Mouse (Mus musculus) T-helper 17 cell (primary cell): Measurements from ENCODE around the gene Capn15.

Experiments
- in situ Hi-C, 2 experiments: fragments of 300-600 bp; cut with MboI, MseI; formaldehyde crosslinking; loops; 1 replicate in 1 of 2; 2 replicates in 1 of 2; pipeline ENCODE4 v1.15.1; 2025; ENCODE audit warnings: high pct_unique_total_duplicates in 2 of 2

The Capn15 gene

GRCm38 (mm10) chr17:25922120-25922519, 63.5 kb downstream of the Capn15 start:
- in situ Hi-C loops, result loop anchor here in 1 of 2 experiments (25.0 kb wide), 1 partner anchor 1460 kb away; the partner anchor contains the start of genes Bricd5, E4f1 and Pgp

GRCm38 (mm10) chr17:25919786-25920642, 65.6 kb downstream of the Capn15 start:
- in situ Hi-C loops, result loop anchor here in 1 of 2 experiments (25.0 kb wide), 1 partner anchor 1458 kb away; the partner anchor contains the start of genes Bricd5, E4f1 and Pgp

- in situ Hi-C loops, result loop anchor here in 1 of 2 experiments (25.0 kb wide), 1 partner anchor 1457 kb away; the partner anchor contains the start of genes Bricd5, E4f1 and Pgp
Measured at GRCm38 (mm10) chr17:25919144-25919785, 66.3 kb downstream of the Capn15 start, which contains the start of gene Rab40c. Gene Rab40c (minus strand): TSS chr17:25919727.

GRCm38 (mm10) chr17:25918037-25918750, 67.4 kb downstream of the Capn15 start:
- in situ Hi-C loops, result loop anchor here in 1 of 2 experiments (25.0 kb wide), 1 partner anchor 1456 kb away; the partner anchor contains the start of genes Bricd5, E4f1 and Pgp

DNA sequence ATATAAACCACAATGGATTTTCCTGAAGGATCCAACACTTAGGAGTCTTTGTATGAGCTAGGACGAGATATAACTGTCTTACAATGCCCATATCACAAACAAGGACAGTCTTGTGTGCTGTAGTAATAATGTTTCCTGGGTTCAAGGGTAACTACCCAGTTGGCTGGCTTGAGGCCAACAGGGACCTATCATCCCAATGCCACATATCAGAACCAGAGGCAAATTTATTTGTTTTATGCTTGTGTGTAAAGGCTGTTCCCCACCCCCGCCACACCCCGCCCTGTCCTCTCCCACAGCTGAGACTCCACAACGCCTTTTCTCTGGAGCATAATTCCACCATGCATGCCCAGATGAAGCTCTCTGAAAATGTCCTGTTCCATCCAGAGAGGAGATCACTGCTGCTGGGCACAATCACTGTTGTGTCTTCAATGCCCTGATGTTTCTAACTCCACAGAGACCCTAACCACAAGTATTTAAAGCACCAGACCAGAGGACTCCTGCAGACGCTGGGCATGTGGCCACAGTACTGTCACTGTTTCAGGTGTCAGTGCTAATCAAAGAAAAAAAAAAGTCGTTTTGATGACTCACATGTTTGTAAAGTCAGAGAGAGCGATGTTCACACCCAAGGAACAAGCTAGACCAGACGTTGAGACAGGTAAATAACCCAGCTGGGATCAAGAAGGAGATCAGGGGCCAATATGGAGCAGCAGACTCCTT, 68.5 kb downstream of the Capn15 start:
- in situ Hi-C loops, result loop anchor here in 1 of 2 experiments (25.0 kb wide), 1 partner anchor 1455 kb away; the partner anchor contains the start of genes Bricd5, E4f1 and Pgp

DNA sequence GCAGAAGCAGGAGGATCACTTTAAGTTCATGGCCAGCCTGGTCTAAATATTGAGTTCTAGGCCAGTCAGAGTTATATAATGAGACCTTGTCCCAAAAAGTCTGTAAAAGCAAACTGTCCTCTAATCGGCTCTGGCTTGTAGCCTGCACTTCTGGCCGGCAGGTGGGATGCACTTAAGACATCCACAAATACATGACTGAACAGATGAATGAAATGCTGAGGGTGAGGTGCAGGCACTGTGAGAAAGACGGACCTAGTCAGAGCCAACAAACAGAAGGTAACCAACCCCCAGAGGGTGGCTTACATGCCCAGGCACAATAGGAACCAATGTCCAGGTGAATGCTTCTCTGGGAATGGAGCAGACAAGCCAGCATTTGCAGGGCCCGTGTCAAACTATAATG, 71.3 kb downstream of the Capn15 start:
- in situ Hi-C loops, result loop anchor here in 1 of 2 experiments (25.0 kb wide), 1 partner anchor 1452 kb away; the partner anchor contains the start of genes Bricd5, E4f1 and Pgp

DNA sequence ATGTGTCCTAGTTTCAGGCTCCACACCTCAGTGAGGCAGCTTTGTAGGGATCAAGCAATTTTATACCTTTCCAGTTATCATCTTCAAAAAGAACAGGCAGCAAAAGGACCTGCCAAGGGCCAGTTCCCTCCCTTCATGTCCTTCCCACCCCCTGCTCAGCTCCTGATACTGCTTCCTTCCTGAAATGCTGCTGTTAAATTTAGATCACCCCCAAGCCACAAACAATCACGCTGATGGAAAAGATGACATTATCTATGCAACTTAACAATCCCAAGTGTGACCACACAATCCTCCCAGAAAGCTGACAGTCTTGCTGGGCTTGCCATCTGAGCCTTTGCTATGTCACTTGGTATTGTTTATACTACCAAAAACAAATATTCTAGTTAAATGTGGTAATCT, 71.7 kb downstream of the Capn15 start:
- in situ Hi-C loops, result loop anchor here in 1 of 2 experiments (25.0 kb wide), 1 partner anchor 1452 kb away; the partner anchor contains the start of genes Bricd5, E4f1 and Pgp

GRCm38 (mm10) chr17:25913186-25913876, 72.3 kb downstream of the Capn15 start:
- in situ Hi-C loops, result loop anchor here in 1 of 2 experiments (25.0 kb wide), 1 partner anchor 1451 kb away; the partner anchor contains the start of genes Bricd5, E4f1 and Pgp

GRCm38 (mm10) chr17:25911816-25912215, 73.8 kb downstream of the Capn15 start:
- in situ Hi-C loops, result loop anchor here in 1 of 2 experiments (25.0 kb wide), 1 partner anchor 1450 kb away; the partner anchor contains the start of genes Bricd5, E4f1 and Pgp
